Comparison of ENCODE assay signal across 8 mouse cellular contexts in genomic region chr2:58566410-58567065, GRCm38 (mm10). TPM values are rescaled to one million over a fixed set of nuclear protein-coding genes. Genes with fewer than 3 reads are reported as not detected.
DNase-seq lines count a peak whose midpoint lies in the region; ATAC-seq and TF ChIP-seq lines count a peak whose summit lies in the region.

No protein-coding gene starts in this region.

- H3K79me2 ChIP-seq in myocyte (ENCODE audit: control insufficient read depth, insufficient read depth) = peaks cover 74% of the 10 kb centered on the region

- H3K27me3 ChIP-seq in embryonic facial prominence, embryonic 15.5 days = no peaks in the 10 kb centered on the region
- no peaks in the 10 kb centered on the region for H3K27me3 ChIP-seq in heart, embryonic 12.5 days (replicated peaks)
- no peaks in the 10 kb centered on the region for H3K27me3 ChIP-seq in kidney, embryonic 15.5 days
- H3K27me3 ChIP-seq in liver, embryonic 11.5 days (replicated peaks; ENCODE audit: control insufficient read depth, insufficient read depth, low read length) = 0 out of 2 replicates have a peak, but pooled peaks cover 2% of the 10 kb centered on the region
- no peaks in the 10 kb centered on the region for H3K27me3 ChIP-seq in myocyte (ENCODE audit: control insufficient read depth, insufficient read depth, insufficient read length)
- no peaks in the 10 kb centered on the region for H3K27me3 ChIP-seq in stomach, embryonic 16.5 days (ENCODE audit: control insufficient read depth, insufficient read depth, low read length)

- no peaks in the 10 kb centered on the region for H3K36me3 ChIP-seq in embryonic facial prominence, embryonic 15.5 days
- no peaks in the 10 kb centered on the region for H3K36me3 ChIP-seq in heart, embryonic 12.5 days
- no peaks in the 10 kb centered on the region for H3K36me3 ChIP-seq in kidney, embryonic 15.5 days
- no peaks in the 10 kb centered on the region for H3K36me3 ChIP-seq in liver, embryonic 11.5 days (ENCODE audit: control insufficient read depth, insufficient read depth, low read length)
- H3K36me3 ChIP-seq in myocyte (ENCODE audit: control insufficient read depth, insufficient read depth) = no peaks in the 10 kb centered on the region
- no peaks in the 10 kb centered on the region for H3K36me3 ChIP-seq in stomach, embryonic 16.5 days (ENCODE audit: control insufficient read depth, insufficient read depth, low read length)

- peak; percentile 55 for DNase-seq in layer of hippocampus, adult 11-12 months (ENCODE audit: low spot score)
- no peak for DNase-seq in layer of hippocampus, adult 9-10 months (ENCODE audit: low spot score)
- DNase-seq in liver, embryonic 11.5 days (ENCODE audit: low spot score) = peak; percentile 65

- H3K4me3 ChIP-seq in embryonic facial prominence, embryonic 15.5 days (replicated peaks) = peak overlapping the region; percentile 85
- H3K4me3 ChIP-seq in heart, embryonic 12.5 days = peak overlapping the region; percentile 87
- peak overlapping the region; percentile 91 for H3K4me3 ChIP-seq in kidney, embryonic 15.5 days (replicated peaks)
- peak overlapping the region; percentile 78 for H3K4me3 ChIP-seq in liver, embryonic 11.5 days (ENCODE audit: low read depth, low read length)
- peak overlapping the region; percentile 63 for H3K4me3 ChIP-seq in myocyte
- peak overlapping the region; percentile 93 for H3K4me3 ChIP-seq in stomach, embryonic 16.5 days (replicated peaks; ENCODE audit: low read length)

- peak overlapping the region; percentile 87 for H3K9ac ChIP-seq in embryonic facial prominence, embryonic 15.5 days
- peak overlapping the region; percentile 97 for H3K9ac ChIP-seq in heart, embryonic 12.5 days
- H3K9ac ChIP-seq in kidney, embryonic 15.5 days = peak overlapping the region; percentile 87
- peak overlapping the region; percentile 73 for H3K9ac ChIP-seq in liver, embryonic 11.5 days (ENCODE audit: low read depth, low read length)
- H3K9ac ChIP-seq in stomach, embryonic 16.5 days (ENCODE audit: low read length) = peak overlapping the region; percentile 95

- H3K4me2 ChIP-seq in embryonic facial prominence, embryonic 15.5 days (replicated peaks) = peak overlapping the region; percentile 57
- peak overlapping the region; percentile 75 for H3K4me2 ChIP-seq in heart, embryonic 12.5 days
- H3K4me2 ChIP-seq in kidney, embryonic 15.5 days = peak overlapping the region; percentile 68
- H3K4me2 ChIP-seq in liver, embryonic 11.5 days = peak overlapping the region; percentile 80
- peak overlapping the region; percentile 96 for H3K4me2 ChIP-seq in myocyte (ENCODE audit: low read depth)
- peak overlapping the region; percentile 82 for H3K4me2 ChIP-seq in stomach, embryonic 16.5 days (ENCODE audit: low read depth, low read length)

- H3K27ac ChIP-seq in embryonic facial prominence, embryonic 15.5 days (replicated peaks) = peak overlapping the region; percentile 98
- H3K27ac ChIP-seq in heart, embryonic 12.5 days (ENCODE audit: poor library complexity, severe bottlenecking) = peak overlapping the region; percentile 97
- H3K27ac ChIP-seq in kidney, embryonic 15.5 days = peak overlapping the region; percentile 98
- H3K27ac ChIP-seq in liver, embryonic 11.5 days (ENCODE audit: low read depth, low read length) = peak overlapping the region; percentile 89
- H3K27ac ChIP-seq in stomach, embryonic 16.5 days (ENCODE audit: low read length) = peak overlapping the region; percentile 98

- peak overlapping the region; percentile 84 for H3ac ChIP-seq in myocyte (ENCODE audit: control insufficient read depth, insufficient read length)

- WGBS in embryonic facial prominence, embryonic 15.5 days = under 1% methylated on average over 59 of the region's 78 CpGs
- WGBS in heart, embryonic 12.5 days = 9% methylated on average over 77 of the region's 78 CpGs
- under 1% methylated on average over 62 of the region's 78 CpGs for WGBS in kidney, embryonic 15.5 days
- under 1% methylated on average over 39 of the region's 78 CpGs for WGBS in liver, embryonic 11.5 days
- WGBS in stomach, embryonic 16.5 days = under 1% methylated on average over 51 of the region's 78 CpGs

- ATAC-seq in embryonic facial prominence, embryonic 15.5 days (ENCODE audit: insufficient number of reproducible peaks, low FRiP score, low TSS enrichment, low read depth) = peak; percentile 65
- ATAC-seq in heart, embryonic 12.5 days (ENCODE audit: insufficient number of reproducible peaks, low FRiP score) = peak; percentile 34
- ATAC-seq in kidney, embryonic 15.5 days (replicated peaks; ENCODE audit: low FRiP score) = peak; percentile 68
- peak; percentile 37 for ATAC-seq in liver, embryonic 11.5 days (replicated peaks; ENCODE audit: low FRiP score)
- ATAC-seq in stomach, embryonic 16.5 days (ENCODE audit: insufficient read depth, low FRiP score) = peak; percentile 53; the same call in 1 of the 2 replicates

- H3K9me3 ChIP-seq in embryonic facial prominence, embryonic 15.5 days (replicated peaks) = no peaks in the 10 kb centered on the region
- no peaks in the 10 kb centered on the region for H3K9me3 ChIP-seq in heart, embryonic 12.5 days (replicated peaks)
- no peaks in the 10 kb centered on the region for H3K9me3 ChIP-seq in kidney, embryonic 15.5 days (replicated peaks)
- H3K9me3 ChIP-seq in liver, embryonic 11.5 days (ENCODE audit: control insufficient read depth, low read length) = no peaks in the 10 kb centered on the region
- H3K9me3 ChIP-seq in stomach, embryonic 16.5 days (replicated peaks; ENCODE audit: control insufficient read depth, low read length) = no peaks in the 10 kb centered on the region

- H3K4me1 ChIP-seq in embryonic facial prominence, embryonic 15.5 days = peaks cover 46% of the 10 kb centered on the region
- peaks cover 52% of the 10 kb centered on the region for H3K4me1 ChIP-seq in heart, embryonic 12.5 days (replicated peaks)
- H3K4me1 ChIP-seq in kidney, embryonic 15.5 days = peaks cover 56% of the 10 kb centered on the region
- H3K4me1 ChIP-seq in liver, embryonic 11.5 days (replicated peaks; ENCODE audit: control insufficient read depth, insufficient read depth, low read length) = peaks cover 21% of the 10 kb centered on the region
- H3K4me1 ChIP-seq in stomach, embryonic 16.5 days (ENCODE audit: control insufficient read depth, insufficient read depth, low read length) = peaks cover 34% of the 10 kb centered on the region

- peak; percentile 26 for TF ChIP-seq POLR2A in myocyte (IDR thresholded peaks at IDR 0.05; ENCODE audit: insufficient read length, low read depth)

TF ChIP-seq in myocyte, 11 proteins besides CTCF, POLR2A, EP300 and RAD21:
- TF ChIP-seq USF1 (IDR thresholded peaks at IDR 0.05; ENCODE audit: low read depth) (no peak), REST (IDR thresholded peaks at IDR 0.05; ENCODE audit: insufficient read depth, insufficient read length) (no peak), MYOD1 (IDR thresholded peaks at IDR 0.05; ENCODE audit: control insufficient read depth in 1 of 3, insufficient read length in 2 of 3, low read depth in 2 of 3) (no peak), SRF (IDR thresholded peaks at IDR 0.05; ENCODE audit: control insufficient read depth, insufficient read length, low read depth) (no peak), POLR2AphosphoS2 (IDR thresholded peaks at IDR 0.05; ENCODE audit: insufficient read length, low read depth) (no peak), MAX (IDR thresholded peaks at IDR 0.05; ENCODE audit: low read depth) (no peak), TCF12 (IDR thresholded peaks at IDR 0.05; ENCODE audit: insufficient read depth, poor library complexity, severe bottlenecking) (no peak), CEBPB (IDR thresholded peaks at IDR 0.05; ENCODE audit: insufficient read depth, poor library complexity, severe bottlenecking) (no peak), E2F4 (IDR thresholded peaks at IDR 0.05; ENCODE audit: insufficient read depth) (no peak), MYOG (IDR thresholded peaks at IDR 0.05; ENCODE audit: control insufficient read depth in 1 of 3, insufficient read depth in 1 of 3, insufficient read length in 2 of 3, low read depth in 2 of 3) (no peak), TCF3 (IDR thresholded peaks at IDR 0.05; ENCODE audit: insufficient read length, low read depth) (no peak)

RNA-seq across cellular contexts. Expression of gene Acvr1, which starts 0.4 kb away (rescaled TPM):
- 9.2 and 10.4 TPM in 2 replicates for polyA plus RNA-seq in embryonic facial prominence, embryonic 15.5 days (2015; fragmentation: Nextera tagmentation; extraction: Ambion mirVana)
- polyA plus RNA-seq in heart, embryonic 12.5 days (2016; fragmentation: Nextera tagmentation; extraction: Ambion mirVana) = 11.6 and 12.0 TPM in 2 replicates
- polyA plus RNA-seq in kidney, embryonic 15.5 days (2015; fragmentation: Nextera tagmentation; extraction: Ambion mirVana) = 5.2 and 5.7 TPM in 2 replicates
- polyA plus RNA-seq in liver, embryonic 11.5 days (2014; fragmentation: Nextera tagmentation; extraction: Ambion mirVana) = 6.2 and 6.3 TPM in 2 replicates
- polyA plus RNA-seq in myocyte (2012; fragmentation: generic; extraction: Trizol) = 35.6 TPM
- 5.9 and 6.8 TPM in 2 replicates for polyA plus RNA-seq in stomach, embryonic 16.5 days (2015; fragmentation: Nextera tagmentation; extraction: Ambion mirVana)

RNA-seq across cellular contexts. Expression of gene Upp2, which starts 0.6 kb away (rescaled TPM):
- polyA plus RNA-seq in embryonic facial prominence, embryonic 15.5 days (2015; fragmentation: Nextera tagmentation; extraction: Ambion mirVana) = 10.3 and 11.0 TPM in 2 replicates
- polyA plus RNA-seq in heart, embryonic 12.5 days (2016; fragmentation: Nextera tagmentation; extraction: Ambion mirVana) = 7.0 and 8.0 TPM in 2 replicates
- polyA plus RNA-seq in kidney, embryonic 15.5 days (2015; fragmentation: Nextera tagmentation; extraction: Ambion mirVana) = 7.7 and 7.8 TPM in 2 replicates
- 4.8 and 5.4 TPM in 2 replicates for polyA plus RNA-seq in liver, embryonic 11.5 days (2014; fragmentation: Nextera tagmentation; extraction: Ambion mirVana)
- 8.3 TPM for polyA plus RNA-seq in myocyte (2012; fragmentation: generic; extraction: Trizol)
- 5.5 and 6.8 TPM in 2 replicates for polyA plus RNA-seq in stomach, embryonic 16.5 days (2015; fragmentation: Nextera tagmentation; extraction: Ambion mirVana)
